Mouse (Mus musculus): ENCODE data around the gene Rbpj.

DNA sequence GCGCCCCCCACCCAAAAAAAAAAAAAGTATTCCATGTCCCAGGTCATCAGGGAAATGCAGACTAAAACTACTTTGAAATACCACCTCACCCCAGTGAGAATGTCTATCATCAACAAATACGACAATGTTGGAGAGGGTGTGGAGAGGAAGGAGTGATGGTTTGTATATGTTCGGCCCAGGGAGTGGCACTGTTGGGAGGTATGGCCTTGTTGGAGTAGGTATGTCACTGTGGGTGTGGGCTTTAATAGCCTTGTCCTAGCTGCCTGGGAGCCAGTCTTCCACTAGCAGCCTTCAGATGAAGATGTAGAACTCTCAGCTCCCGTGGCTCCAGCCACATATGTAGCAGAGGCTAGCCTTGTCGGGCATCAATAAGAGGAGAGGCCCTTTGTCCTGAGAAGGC lies 202.1 kb downstream of the Rbpj start:
- TF ChIP-seq CTCF (IDR thresholded peaks at IDR 0.05; ENCODE audit: low read depth): no peak
- TF ChIP-seq EP300 (IDR thresholded peaks at IDR 0.05; ENCODE audit: low read depth): no peak
